Mouse (Mus musculus) cerebellum, adult 9-10 months (tissue): ENCODE results near the gene Pcdh17.
A peak's percentile ranks its signal among the peaks of the same experiment; 100 is the strongest.

Experiments used
- DNase-seq: peaks from one replicate; pipeline ENCODE4 v3.0.0; 2022

The Pcdh17 gene

DNA sequence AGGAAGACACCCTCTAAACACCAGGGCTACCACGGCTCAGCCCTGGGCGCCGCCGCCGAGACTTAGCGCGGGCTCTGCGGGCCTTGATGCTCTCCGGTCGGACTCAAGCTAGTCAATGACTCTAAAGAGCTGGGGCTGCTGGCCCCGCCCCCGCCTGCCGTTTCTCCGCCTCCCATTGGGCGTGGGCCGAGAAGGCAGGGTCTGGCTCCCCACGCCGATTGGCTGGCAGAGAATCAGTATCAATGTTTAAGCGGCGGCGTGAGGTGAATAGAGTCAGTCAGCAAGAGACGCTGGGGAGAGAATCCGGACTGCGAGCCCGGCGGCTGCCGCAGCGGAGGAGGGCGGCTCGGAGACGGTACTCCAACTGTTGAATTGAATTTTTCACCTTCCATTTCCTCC, at the start of gene Pcdh17:
Gene Pcdh17 (plus strand): TSS at position 276 of the 399 bp plus-strand sequence.
- peak; percentile 84 for DNase-seq

DNA sequence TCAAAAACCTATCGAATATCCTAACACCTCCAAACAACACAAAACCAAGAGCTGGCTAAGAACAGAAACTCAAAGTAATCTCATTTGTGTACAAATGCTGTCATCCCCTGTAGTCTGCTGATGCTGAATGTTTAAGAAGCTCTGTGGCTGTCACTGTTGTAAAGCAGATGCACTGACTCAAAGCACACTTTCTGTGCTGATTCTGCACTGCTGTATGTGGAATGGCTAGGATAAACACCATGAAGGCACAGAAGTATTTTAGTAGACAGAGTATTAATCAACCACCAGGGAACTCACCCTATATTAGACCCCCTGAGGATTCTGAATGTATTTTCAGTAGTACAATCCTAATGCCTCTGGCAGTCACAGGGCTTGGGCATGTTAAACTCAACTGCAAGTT, 46.2 kb upstream of the Pcdh17 start:
- DNase-seq, result no peak

DNA sequence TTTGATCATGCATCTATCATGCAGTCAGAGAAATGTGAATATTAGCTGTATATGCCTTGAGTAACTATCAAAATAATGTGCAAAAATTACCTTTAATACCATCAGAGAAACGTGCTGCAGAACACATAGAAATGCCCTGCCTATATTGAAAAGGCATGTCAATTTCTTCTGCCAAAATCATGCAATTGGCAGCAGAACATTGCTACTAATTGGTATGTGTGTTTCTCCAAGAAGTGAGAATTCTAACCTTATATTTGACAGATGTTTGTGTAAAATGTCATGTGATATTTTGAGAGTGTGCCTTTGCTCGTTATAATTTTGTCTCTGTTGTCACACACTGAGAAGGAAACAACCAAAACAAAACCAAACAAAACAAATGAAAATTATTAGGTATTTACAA, 18.6 kb upstream of the Pcdh17 start:
- no peak for DNase-seq

DNA sequence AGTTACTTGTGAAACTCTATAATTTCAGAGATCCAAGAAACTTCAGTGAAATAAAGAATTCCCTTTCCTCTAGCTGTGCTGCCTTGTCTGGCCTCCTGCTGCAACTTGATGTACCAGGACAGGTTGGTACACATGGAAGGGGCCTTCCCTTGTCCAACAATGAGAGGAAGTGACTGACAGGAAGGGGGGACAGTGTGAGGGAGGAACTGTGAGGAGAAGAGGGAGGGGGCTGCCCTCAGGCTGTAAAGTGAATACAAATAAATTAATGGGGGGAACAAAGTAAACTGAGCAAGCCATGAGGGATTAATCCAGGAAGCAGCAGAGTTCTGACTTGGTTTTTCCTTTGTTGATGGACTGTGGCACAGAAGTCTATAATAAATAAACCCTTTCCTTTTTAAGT, 16.7 kb upstream of the Pcdh17 start:
- no peak for DNase-seq

DNA sequence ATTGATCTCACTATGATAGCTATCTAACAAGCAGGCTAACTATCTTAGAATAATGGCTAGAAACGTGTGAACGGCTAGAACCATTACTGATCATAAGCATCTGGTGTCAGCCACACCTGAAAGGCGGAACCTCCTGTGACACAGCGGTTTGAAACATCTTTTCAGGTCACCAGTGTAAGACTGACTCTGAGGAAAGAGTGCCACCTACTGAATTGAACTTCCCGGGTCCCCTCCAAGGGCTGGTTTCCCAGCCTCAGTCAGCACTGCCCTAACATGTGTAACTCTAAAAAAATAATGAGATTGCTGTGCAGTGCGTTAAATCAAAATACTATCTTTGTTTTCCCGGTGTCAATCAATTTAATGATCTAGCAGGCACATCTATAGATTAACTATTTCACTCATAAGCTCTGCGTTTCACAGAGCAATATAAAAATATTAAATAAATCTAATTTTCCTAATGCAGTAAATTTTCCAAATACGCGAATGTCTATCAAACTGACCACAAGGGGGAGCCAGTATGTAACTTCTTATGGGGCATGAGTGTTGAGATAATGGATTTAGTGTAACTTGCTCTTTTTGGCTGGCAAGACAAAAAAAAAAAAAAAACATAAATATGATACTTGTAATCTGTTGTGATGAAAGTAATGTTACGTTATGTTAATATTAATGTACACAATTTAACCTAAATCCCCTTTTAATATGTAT, 5.1 kb upstream of the Pcdh17 start:
- DNase-seq, result peak; percentile 31

DNA sequence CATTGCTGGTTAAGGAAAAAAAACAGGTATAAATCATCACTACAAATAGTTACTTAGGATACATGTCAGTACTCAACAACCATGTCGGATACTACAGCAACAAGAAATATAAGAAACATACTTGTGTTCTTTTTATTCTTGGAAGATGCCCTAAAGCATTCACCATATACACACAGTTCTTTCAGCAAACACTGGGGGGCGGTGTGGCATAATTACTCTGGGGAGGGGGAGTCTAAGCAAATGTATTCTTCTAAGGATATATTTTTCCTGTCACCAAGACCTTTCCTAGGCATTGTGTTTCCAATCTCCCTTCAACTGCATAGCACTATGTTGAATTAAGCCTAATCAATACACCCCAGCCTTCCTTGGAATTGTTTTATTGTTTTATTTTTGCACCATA, 2.5 kb upstream of the Pcdh17 start:
- DNase-seq, result no peak

DNA sequence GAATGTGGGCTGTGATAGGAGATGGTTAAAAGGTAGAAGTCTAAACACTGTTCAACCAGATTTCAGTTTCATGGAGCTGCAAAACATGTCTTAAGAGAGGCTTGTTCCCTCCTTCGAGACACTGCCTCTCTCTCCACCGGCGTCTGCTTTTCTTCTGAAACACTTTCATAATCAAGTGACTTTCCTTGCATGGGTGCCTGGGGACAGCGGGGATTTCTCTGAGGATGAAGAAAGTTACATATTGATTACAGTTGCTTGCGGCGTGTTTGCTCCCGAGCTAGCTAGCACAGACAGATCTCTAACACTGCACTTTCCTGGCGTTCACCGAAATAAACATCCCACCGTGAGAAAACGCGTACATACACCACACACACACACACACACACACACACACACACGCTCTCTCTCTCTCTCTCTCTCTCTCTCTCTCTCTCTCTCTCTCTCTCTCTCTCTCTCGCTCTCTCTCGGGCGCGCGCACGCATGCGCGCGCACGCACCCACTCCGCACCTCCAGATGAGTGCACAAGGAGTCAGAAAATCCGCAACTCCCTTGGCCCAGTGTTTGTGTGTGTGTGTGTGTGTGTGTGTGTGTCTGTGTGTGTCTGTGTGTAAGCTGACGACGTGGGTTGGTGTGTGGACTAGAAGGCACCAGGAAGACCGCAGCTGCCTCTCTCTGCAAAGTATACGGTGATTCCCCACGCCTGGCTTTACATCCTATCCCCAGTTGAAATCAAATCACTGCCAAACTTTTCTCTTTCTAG, 655 bp upstream of the Pcdh17 start:
- DNase-seq, result peak; percentile 21

DNA sequence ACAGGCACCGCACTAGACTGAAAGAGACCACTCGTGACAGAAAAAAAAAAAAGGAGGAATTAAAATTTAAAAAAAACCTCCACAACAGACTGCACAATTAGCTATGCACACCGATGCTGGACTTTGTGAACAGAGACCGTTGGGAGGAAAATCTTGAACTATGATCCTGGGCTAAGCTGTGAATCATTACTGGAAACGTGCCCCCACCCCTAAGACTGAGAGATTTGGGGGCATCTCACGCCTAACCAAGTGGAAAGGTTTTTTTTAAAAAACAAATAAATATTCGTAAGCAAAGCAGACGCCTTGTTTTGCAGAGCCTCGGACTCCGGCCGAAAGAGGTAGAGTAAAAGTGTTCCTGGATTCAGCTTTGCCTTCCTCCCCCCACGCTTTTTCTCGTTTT, 398 bp downstream of the Pcdh17 start:
- DNase-seq, result no peak

DNA sequence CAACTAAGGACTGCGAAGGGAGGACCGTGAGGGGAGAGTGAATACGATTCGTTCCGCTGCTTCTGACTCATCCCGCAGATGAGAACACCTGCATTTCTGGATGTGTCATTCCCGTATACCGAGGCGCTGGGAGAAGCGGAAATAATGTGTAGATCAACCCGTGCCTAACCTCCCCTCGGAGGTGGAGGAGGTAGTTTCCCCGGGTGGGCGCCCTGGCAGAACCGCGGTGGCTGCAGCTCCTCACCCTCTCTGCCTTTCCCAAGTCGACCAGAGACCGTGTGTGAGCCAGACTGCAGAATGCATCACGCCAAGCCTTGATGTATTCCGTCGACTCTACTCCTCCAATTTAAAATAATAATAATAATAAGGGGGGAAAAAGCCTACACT, 906 bp downstream of the Pcdh17 start:
- DNase-seq, result no peak

DNA sequence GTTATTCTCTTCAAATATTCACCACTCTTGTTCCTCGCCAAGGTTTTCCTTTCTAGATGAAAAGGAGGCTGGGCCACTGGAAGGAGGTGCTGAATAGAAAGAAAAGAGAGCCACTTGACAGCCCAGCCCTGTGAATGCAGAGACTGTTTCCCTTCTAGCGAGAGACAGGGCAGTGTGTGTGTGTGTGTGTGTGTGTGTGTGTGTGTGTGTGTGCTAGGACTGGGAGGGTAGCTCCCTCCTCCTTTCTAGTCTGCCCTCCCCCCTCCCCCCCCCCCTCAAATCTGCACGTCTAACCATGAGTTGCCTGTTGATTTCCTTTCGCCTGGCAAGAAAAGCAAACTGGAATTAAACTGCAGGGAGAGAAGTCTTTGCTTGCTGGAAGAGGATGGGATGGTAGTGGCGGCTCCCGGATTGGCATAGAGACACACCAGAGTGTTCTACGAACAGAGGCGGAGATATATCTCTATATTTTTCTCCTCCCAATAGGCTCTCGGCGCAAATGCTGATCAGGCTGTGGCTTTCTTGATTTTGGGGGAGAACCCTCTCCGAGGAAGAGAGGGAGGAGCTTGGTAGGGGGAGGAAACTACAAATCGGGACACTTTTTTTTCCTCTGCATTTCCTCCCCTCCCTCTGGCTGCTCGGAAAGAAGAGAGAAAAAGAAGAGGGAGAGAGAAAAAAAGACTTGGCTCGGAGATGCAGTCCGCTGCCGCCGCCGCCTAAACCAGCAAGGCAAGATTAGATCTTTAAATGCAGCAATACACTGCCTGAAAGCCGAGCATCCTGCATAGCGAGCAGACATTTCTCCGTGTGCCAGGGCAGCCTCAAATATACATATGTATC, 1.5 kb downstream of the Pcdh17 start:
- DNase-seq, result no peak

DNA sequence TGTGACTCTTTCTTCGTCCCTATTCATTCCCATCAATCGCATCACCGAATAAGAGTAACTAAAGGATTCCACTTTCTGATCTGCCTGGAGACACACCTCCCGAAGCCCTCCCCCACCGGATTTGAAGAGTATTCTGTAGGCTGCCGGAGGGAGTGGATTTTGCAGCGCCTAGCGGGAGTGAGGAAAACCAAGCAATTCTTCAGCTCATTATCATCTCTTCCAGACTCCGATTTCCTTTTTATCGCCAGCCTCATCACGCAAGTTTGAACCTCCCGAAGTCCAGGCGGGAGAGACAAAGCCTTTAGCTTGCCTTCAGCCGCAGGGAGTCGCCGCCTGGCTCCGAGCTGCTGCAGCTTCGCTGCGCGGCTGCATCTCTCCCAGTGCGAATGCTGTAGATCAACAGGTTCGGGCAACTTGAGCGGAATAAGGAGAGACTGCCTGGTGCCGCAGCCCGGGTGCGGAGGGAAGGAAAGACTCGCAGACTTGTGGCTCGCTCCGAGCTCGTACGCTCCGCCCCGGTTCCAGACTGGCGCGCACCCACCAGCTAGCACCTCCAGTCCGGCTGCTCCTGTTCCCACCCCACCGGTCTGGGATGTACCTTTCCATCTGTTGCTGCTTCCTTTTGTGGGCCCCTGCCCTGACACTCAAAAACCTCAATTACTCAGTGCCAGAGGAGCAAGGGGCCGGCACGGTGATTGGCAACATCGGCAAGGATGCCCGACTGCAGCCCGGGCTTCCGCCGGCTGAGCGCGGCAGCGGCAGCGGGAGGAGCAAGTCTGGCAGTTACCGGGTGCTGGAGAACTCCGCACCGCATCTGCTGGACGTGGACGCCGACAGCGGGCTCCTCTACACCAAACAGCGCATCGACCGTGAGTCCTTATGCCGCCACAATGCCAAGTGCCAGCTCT, 2.4 kb downstream of the Pcdh17 start:
- DNase-seq, result no peak

DNA sequence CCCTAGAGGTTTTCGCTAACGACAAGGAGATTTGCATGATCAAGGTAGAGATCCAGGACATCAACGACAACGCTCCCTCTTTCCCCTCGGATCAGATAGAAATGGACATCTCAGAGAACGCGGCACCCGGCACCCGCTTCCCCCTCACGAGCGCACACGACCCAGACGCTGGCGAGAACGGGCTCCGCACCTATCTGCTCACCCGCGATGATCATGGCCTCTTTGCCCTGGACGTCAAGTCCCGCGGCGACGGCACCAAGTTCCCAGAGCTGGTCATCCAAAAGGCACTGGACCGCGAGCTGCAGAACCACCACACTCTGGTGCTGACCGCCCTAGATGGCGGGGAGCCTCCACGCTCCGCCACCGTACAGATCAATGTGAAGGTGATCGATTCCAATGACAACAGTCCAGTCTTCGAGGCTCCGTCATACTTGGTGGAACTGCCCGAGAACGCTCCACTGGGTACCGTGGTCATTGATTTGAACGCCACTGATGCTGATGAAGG, 3.1 kb downstream of the Pcdh17 start:
- no peak for DNase-seq

DNA sequence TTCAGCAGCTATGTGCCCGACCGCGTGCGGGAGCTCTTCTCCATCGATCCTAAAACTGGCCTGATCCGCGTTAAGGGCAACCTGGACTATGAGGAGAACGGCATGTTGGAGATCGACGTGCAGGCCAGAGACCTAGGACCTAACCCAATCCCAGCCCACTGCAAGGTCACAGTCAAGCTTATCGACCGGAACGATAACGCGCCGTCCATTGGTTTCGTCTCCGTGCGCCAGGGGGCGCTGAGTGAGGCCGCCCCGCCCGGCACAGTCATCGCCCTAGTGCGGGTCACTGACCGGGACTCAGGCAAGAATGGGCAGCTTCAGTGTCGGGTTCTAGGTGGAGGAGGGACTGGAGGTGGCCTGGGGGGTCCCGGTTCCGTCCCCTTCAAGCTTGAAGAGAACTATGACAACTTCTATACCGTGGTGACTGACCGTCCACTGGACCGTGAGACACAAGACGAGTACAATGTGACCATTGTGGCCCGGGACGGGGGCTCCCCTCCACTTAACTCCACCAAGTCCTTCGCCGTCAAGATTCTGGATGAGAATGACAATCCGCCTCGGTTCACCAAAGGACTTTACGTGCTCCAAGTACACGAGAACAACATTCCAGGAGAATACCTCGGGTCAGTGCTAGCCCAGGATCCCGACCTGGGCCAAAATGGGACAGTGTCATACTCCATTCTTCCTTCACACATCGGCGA, 3.7 kb downstream of the Pcdh17 start:
- no peak for DNase-seq

DNA sequence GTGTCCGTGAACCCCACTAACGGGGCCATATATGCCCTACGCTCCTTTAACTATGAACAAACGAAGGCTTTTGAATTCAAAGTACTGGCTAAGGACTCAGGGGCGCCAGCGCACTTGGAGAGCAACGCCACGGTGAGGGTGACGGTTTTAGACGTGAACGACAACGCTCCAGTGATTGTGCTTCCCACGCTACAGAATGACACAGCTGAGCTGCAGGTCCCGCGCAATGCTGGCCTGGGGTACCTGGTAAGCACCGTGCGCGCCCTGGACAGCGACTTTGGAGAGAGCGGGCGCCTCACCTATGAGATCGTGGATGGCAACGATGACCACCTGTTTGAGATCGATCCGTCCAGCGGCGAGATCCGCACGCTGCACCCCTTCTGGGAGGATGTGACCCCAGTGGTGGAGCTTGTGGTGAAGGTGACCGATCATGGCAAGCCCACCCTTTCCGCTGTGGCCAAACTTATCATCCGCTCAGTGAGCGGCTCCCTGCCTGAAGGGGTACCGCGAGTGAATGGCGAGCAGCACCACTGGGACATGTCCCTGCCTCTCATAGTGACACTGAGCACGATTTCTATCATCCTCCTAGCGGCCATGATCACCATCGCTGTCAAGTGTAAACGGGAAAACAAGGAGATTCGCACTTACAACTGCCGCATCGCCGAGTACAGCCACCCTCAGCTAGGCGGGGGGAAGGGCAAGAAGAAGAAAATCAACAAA, 4.5 kb downstream of the Pcdh17 start:
- DNase-seq, result no peak

DNA sequence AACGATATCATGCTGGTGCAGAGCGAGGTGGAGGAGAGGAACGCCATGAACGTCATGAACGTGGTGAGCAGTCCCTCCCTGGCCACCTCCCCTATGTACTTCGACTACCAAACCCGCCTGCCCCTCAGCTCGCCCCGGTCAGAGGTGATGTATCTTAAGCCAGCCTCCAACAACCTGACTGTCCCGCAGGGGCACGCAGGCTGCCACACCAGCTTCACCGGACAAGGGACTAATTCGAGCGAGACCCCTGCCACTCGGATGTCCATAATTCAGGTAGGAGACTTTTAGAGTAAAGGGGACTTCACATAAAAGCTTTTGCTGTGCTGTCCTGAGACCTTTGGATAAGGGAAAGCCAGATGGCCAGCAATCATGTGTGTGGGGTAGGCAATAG, 5.0 kb downstream of the Pcdh17 start:
- no peak for DNase-seq

DNA sequence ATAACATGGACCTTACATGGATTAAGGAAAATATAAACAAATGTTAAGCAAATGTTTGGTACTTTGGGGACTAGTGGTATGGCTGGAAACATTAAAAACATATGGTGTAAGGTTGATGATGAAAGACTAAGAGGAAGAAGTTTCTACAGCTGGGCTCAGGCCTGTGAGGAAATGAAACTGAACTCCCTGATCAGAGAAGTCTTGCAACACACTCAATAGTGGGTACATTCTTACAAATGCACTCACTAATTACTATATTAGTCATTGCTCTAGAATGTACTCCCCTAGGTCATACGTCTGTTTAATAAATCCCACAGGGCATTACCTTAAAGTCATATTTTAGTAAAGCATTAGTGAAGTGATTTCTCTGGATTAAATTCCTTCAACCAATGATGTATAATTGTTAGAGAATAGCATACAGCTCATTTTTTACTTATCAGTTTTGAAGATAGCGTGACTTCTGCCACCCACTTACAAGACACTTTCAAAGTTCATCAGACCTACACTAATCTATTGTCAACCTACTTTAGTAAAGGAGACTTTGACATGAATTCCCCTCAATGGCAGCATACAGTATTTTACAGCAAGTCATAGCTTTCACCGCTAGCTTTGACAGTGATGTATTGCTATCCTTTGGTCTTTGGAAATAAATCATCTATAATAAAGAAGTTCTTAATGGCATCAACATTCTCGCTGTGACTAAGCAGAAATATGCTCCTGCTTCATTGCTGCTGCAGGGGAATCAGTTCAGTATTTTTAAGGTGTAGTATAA, 10.9 kb downstream of the Pcdh17 start:
- no peak for DNase-seq

DNA sequence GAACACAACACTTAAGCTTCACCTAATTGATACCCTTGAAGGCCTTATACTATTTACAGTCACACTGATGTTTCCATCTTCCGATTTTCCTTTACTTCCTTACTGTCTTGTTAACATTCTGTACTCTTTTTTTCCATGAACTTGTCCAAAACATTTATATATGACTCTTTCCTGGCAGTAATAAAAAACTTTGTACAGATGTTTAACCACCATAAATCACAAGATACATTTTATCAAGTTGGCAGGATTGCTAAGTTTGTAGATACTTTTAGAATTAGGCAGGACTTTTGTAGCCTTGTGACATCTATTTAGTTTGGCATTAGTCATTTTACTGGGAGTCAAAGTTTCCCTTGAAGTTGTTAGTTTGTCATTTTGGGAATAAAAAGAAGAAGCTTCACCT, 32.1 kb downstream of the Pcdh17 start:
- no peak for DNase-seq

DNA sequence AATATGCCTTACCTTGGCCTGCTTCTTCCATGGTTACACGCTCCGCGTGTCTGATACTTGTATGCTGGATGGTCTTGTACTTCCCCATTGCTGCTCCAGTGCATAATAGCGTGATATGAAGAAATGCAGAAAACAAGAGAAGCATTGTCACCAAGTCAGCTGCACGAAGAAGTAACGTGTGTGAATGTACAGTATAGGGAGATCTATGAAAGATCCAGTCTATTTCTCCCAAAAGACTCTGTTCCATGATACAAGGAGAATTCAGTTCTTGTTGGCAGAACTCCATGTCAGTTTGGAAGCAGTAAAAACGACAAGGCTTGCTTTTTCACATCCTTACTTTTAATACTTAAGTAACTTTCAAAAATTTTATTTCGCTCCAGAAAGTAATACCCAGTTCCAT, 33.0 kb downstream of the Pcdh17 start:
- DNase-seq, result no peak

DNA sequence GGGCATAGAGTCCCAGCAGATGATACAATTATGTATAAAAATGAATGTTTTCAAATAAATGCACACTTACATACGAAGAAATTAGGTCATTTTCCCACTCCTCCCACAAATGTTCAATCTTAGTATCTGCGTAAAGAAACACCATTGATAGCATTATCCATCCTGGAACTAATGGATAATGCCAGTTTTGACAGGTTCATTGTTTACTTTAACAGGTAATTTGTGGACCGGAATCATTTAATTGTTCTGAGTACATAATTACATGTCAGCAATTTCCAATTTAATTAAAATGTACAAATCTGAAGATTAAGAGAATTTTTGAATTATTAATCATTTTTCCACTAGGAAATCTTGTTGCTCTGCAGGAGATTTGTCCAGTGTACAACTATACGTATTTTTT, 33.5 kb downstream of the Pcdh17 start:
- no peak for DNase-seq

DNA sequence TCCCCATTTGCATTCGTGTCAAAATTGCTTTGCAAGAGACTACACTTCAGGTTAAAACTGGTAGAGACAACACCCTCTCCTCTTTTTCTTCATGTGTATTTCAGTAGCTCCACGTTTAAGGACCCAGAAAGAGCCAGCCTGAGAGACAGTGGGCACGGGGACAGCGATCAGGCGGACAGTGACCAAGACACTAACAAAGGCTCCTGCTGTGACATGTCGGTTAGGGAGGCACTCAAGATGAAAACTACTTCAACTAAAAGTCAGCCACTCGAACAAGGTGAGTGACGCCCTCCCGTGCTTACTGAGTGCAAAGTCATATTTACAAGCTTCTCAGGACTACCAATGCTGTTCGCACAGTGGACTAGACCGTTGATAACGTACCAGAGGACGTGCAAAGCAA, 34.0 kb downstream of the Pcdh17 start:
- DNase-seq, result no peak
